Mouse (Mus musculus) brain, embryonic 14.5 days (tissue): Measurements from ENCODE around the gene Hist1h3e.

Source experiments
- CTCF ChIP-seq: fragments of 200-500 bp; IDR thresholded peaks from 2 replicates; pipeline ENCODE4 v1.5.1; 2012; ENCODE audit warnings: inconsistent platforms, mild to moderate bottlenecking, moderate library complexity, borderline replicate concordance; ENCODE audit not compliant: insufficient read depth, insufficient read length; ENCODE audit errors: extremely low read depth
- POLR2A ChIP-seq: fragments of 200-500 bp; IDR thresholded peaks from 2 replicates; pipeline ENCODE4 v1.6.1; 2012; ENCODE audit warnings: mild to moderate bottlenecking, inconsistent platforms, borderline replicate concordance; ENCODE audit not compliant: poor library complexity, insufficient read depth, insufficient read length, severe bottlenecking; ENCODE audit errors: extremely low read depth

- no peak for TF ChIP-seq POLR2A
- no peak for TF ChIP-seq CTCF
Measured at GRCm38 (mm10) chr13:23576906-23577639, 14.9 kb upstream of the Hist1h3e start.
